Mouse (Mus musculus) thymus, adult 2 months (tissue): ENCODE data around the gene Slc4a4. TPM values are rescaled to one million over a fixed set of nuclear protein-coding genes. Genes with fewer than 3 reads are reported as not detected.

Experiments
- DNase-seq: peaks from one replicate; pipeline ENCODE4 v3.0.0; 2021
- H3K27ac ChIP-seq: fragments of 200-500 bp; 2 replicates; pipeline ENCODE4 v1.5.1; 2012; ENCODE audit warnings: low read length, control low read depth; ENCODE audit not compliant: control insufficient read depth, insufficient read depth
- H3K27me3 ChIP-seq: fragments of 200-500 bp; 2 replicates; pipeline ENCODE4 v1.6.1; 2012; ENCODE audit warnings: mild to moderate bottlenecking, low read length, moderate library complexity, mixed read lengths; ENCODE audit not compliant: control insufficient read depth, insufficient read depth
- H3K36me3 ChIP-seq: fragments of 200-500 bp; 2 replicates; pipeline ENCODE4 v1.6.1; 2012; ENCODE audit warnings: mild to moderate bottlenecking, low read length, moderate library complexity; ENCODE audit not compliant: control insufficient read depth, insufficient read depth
- H3K4me1 ChIP-seq: fragments of 200-500 bp; replicated peaks from 2 replicates; pipeline ENCODE4 v1.6.1; 2012; ENCODE audit warnings: low read length; ENCODE audit not compliant: control insufficient read depth, insufficient read depth
- H3K4me3 ChIP-seq: fragments of 200-500 bp; 2 replicates; pipeline ENCODE4 v1.5.1; 2012; ENCODE audit warnings: mild to moderate bottlenecking, low read length, control low read depth, moderate library complexity; ENCODE audit not compliant: control insufficient read depth, insufficient read depth
- CTCF ChIP-seq: fragments of 200-500 bp; IDR thresholded peaks from 2 replicates; pipeline ENCODE4 v1.5.1; 2012; ENCODE audit warnings: mild to moderate bottlenecking, control low read depth, low read length, moderate library complexity, borderline replicate concordance; ENCODE audit not compliant: control insufficient read depth, poor library complexity, insufficient read depth; ENCODE audit errors: extremely low read depth
- POLR2A ChIP-seq: fragments of 200-500 bp; IDR thresholded peaks from 2 replicates; pipeline ENCODE4 v1.6.1; 2012; ENCODE audit warnings: mild to moderate bottlenecking, low read length, control low read depth, moderate library complexity; ENCODE audit not compliant: control insufficient read depth, poor library complexity, insufficient read depth; ENCODE audit errors: extremely low read depth
- WGBS: fragments of 180-500 bp; shearing (Covaris S2); methylation state at CpG from one replicate; pipeline ENCODE4 v1.1.7; 2018; 5-methylcytosine and 5-hydroxymethylcytosine counted together
- polyA plus RNA-seq: library from polyadenylated mRNA; depleted of rRNA; stranded (reverse); fragments of >200 nt; gene quantifications from 2 replicates; pipeline ENCODE4 v1.2.3, GENCODE M21; 2012

The Slc4a4 gene
- polyA plus RNA-seq, 1 experiment: 2.0 TPM

GRCm38 (mm10) chr5:88925576-88925975, 39.0 kb downstream of the Slc4a4 start:
- H3K36me3 ChIP-seq: no peaks in the 10 kb centered on the region
- no peak overlapping the region for H3K27ac ChIP-seq
- no peak for TF ChIP-seq POLR2A
- no peak for TF ChIP-seq CTCF
- H3K4me1 ChIP-seq: no peaks in the 10 kb centered on the region
- no peak overlapping the region for H3K4me3 ChIP-seq
- no peak for DNase-seq
- no peaks in the 10 kb centered on the region for H3K27me3 ChIP-seq
- WGBS: 95% methylated on average over 5 of the region's 5 CpGs

- no peak for TF ChIP-seq POLR2A
- TF ChIP-seq CTCF: no peak
- Histone ChIP-seq H3K4me1 (no peaks in the 10 kb centered on the region), H3K27ac (no peak overlapping the region), H3K27me3 (no peaks in the 10 kb centered on the region), H3K36me3 (no peaks in the 10 kb centered on the region), H3K4me3 (no peak overlapping the region)
- DNase-seq: peak; percentile 18
- 19% methylated on average over 13 of the region's 13 CpGs for WGBS
These were observed 41.7 kb downstream of the Slc4a4 start for GRCm38 (mm10) chr5:88928201-88928916.

- WGBS: 74% methylated on average over 18 of the region's 18 CpGs
- no peak for DNase-seq
- Histone ChIP-seq H3K4me1 (no peaks in the 10 kb centered on the region; the same call in 1 of the 2 replicates), H3K27ac (no peak overlapping the region), H3K4me3 (no peak overlapping the region), H3K27me3 (no peaks in the 10 kb centered on the region), H3K36me3 (no peaks in the 10 kb centered on the region)
- TF ChIP-seq CTCF (no peak), POLR2A (no peak)
These were observed 42.9 kb downstream of the Slc4a4 start for GRCm38 (mm10) chr5:88929392-88930094.

- Histone ChIP-seq H3K27me3 (no peaks in the 10 kb centered on the region), H3K27ac (no peak overlapping the region), H3K4me3 (no peak overlapping the region), H3K4me1 (no peaks in the 10 kb centered on the region; the same call in 1 of the 2 replicates), H3K36me3 (no peaks in the 10 kb centered on the region)
- TF ChIP-seq CTCF (no peak), POLR2A (no peak)
- WGBS: 96% methylated on average over 5 of the region's 5 CpGs
- no peak for DNase-seq
These were observed 43.5 kb downstream of the Slc4a4 start for GRCm38 (mm10) chr5:88930129-88930528.

- TF ChIP-seq POLR2A (no peak), CTCF (no peak)
- Histone ChIP-seq H3K36me3 (no peaks in the 10 kb centered on the region), H3K4me3 (no peak overlapping the region), H3K27ac (no peak overlapping the region), H3K4me1 (no peaks in the 10 kb centered on the region; the same call in 1 of the 2 replicates), H3K27me3 (no peaks in the 10 kb centered on the region)
- DNase-seq: no peak
- 89% methylated on average over 11 of the region's 11 CpGs for WGBS
These were observed 44.0 kb downstream of the Slc4a4 start for GRCm38 (mm10) chr5:88930611-88931010.

- no peaks in the 10 kb centered on the region; the same call in 1 of the 2 replicates for H3K4me1 ChIP-seq
- H3K36me3 ChIP-seq: no peaks in the 10 kb centered on the region
- TF ChIP-seq POLR2A: no peak
- no peak for TF ChIP-seq CTCF
- WGBS: 95% methylated on average over 9 of the region's 9 CpGs
- H3K27me3 ChIP-seq: no peaks in the 10 kb centered on the region
- no peak overlapping the region for H3K4me3 ChIP-seq
- no peak for DNase-seq
- H3K27ac ChIP-seq: no peak overlapping the region
These were observed 44.6 kb downstream of the Slc4a4 start for GRCm38 (mm10) chr5:88931176-88931575.

- Histone ChIP-seq H3K27me3 (no peaks in the 10 kb centered on the region), H3K36me3 (no peaks in the 10 kb centered on the region), H3K4me1 (no peaks in the 10 kb centered on the region; the same call in 1 of the 2 replicates), H3K4me3 (no peak overlapping the region), H3K27ac (no peak overlapping the region)
- TF ChIP-seq CTCF (no peak), POLR2A (no peak)
- 77% methylated on average over 7 of the region's 7 CpGs for WGBS
- DNase-seq: no peak
These were observed 46.8 kb downstream of the Slc4a4 start for GRCm38 (mm10) chr5:88933454-88933853.
